Mouse (Mus musculus) neural tube, embryonic 13.5 days (tissue): ENCODE measurements around the gene Olfr1124. TPM values are rescaled to one million over a fixed set of nuclear protein-coding genes. Genes with fewer than 3 reads are reported as not detected.

Experiments
- polyA plus RNA-seq: library from polyadenylated mRNA; unstranded; fragments of >200 nt; fragmentation: Nextera tagmentation; extraction: Ambion mirVana; gene quantifications from 2 replicates; pipeline ENCODE4 v1.2.1, GENCODE M21; 2015

Olfr1124 gene
- polyA plus RNA-seq, 1 experiment from 2014 or later, result 0.10 TPM

Other genes starting within 250 kb of the Olfr1124 start
- gene Olfr1112, start 242.5 kb upstream of the Olfr1124 start, polyA plus RNA-seq, result not detected in 2 replicates
- gene Olfr1113, start 221.3 kb upstream of the Olfr1124 start, polyA plus RNA-seq, result not detected in 2 replicates
- not detected in 2 replicates for gene Olfr1115, start 182.3 kb upstream of the Olfr1124 start, polyA plus RNA-seq
- not detected in 2 replicates for gene Olfr1116, start 162.7 kb upstream of the Olfr1124 start, polyA plus RNA-seq
- gene Olfr1118, start 122.7 kb upstream of the Olfr1124 start, polyA plus RNA-seq, result not detected in 2 replicates
- not detected in 2 replicates for gene Olfr1120, start 75.5 kb upstream of the Olfr1124 start, polyA plus RNA-seq
- gene Olfr1121, start 60.4 kb upstream of the Olfr1124 start, polyA plus RNA-seq, result not detected in 2 replicates
- not detected in 2 replicates for gene Olfr1122, start 44.4 kb upstream of the Olfr1124 start, polyA plus RNA-seq
- not detected in 2 replicates for gene Olfr1123, start 13.6 kb upstream of the Olfr1124 start, polyA plus RNA-seq
- gene Olfr1126, start 23.7 kb downstream of the Olfr1124 start, polyA plus RNA-seq, result not detected in 2 replicates
- not detected in 2 replicates for gene Pramel7, start 66.8 kb downstream of the Olfr1124 start, polyA plus RNA-seq
- not detected in 2 replicates for gene Pramel6, start 76.3 kb downstream of the Olfr1124 start, polyA plus RNA-seq
- gene Olfr153, start 101.5 kb downstream of the Olfr1124 start, polyA plus RNA-seq, result not detected in 2 replicates
- gene Olfr1128, start 115.3 kb downstream of the Olfr1124 start, polyA plus RNA-seq, result not detected in 2 replicates
- not detected in 2 replicates for gene Olfr1129, start 143.6 kb downstream of the Olfr1124 start, polyA plus RNA-seq
- not detected in 2 replicates for gene Olfr1130, start 175.9 kb downstream of the Olfr1124 start, polyA plus RNA-seq
- gene Olfr1131, start 196.8 kb downstream of the Olfr1124 start, polyA plus RNA-seq, result not detected in 2 replicates
- gene Olfr1132, start 207.3 kb downstream of the Olfr1124 start, polyA plus RNA-seq, result not detected in 2 replicates
- not detected in 2 replicates for gene Olfr1133, start 217.1 kb downstream of the Olfr1124 start, polyA plus RNA-seq
- gene Olfr1134, start 228.2 kb downstream of the Olfr1124 start, polyA plus RNA-seq, result not detected in 2 replicates
- not detected in 2 replicates for gene Olfr1135, start 243.4 kb downstream of the Olfr1124 start, polyA plus RNA-seq